Mouse (Mus musculus) kidney, embryonic 14.5 days (tissue): Measurements from ENCODE around the gene Pigm. TPM values are rescaled to one million over a fixed set of nuclear protein-coding genes. Genes with fewer than 3 reads are reported as not detected.

ENCODE experiments used
- ATAC-seq: fragments of 200-750 bp; cut with Nextera tagmentation; 2 replicates; pipeline ENCODE4 v1.8.0; 2017; ENCODE audit warnings: moderate number of reproducible peaks, mild to moderate bottlenecking, moderate TSS enrichment, moderate library complexity; ENCODE audit not compliant: low FRiP score, low TSS enrichment
- H3K27ac ChIP-seq: fragments of 300-500 bp; sonication (generic); 2 replicates; pipeline ENCODE4 v1.5.1; 2014; ENCODE audit warnings: low read depth, mild to moderate bottlenecking, low read length, moderate library complexity, mixed read lengths
- H3K27me3 ChIP-seq: fragments of 300-500 bp; sonication (generic); 2 replicates; pipeline ENCODE4 v1.6.1; 2014; ENCODE audit warnings: mild to moderate bottlenecking, low read length; ENCODE audit not compliant: control insufficient read depth, insufficient read depth
- H3K36me3 ChIP-seq: fragments of 300-500 bp; sonication (generic); 2 replicates; pipeline ENCODE4 v1.6.1; 2014; ENCODE audit warnings: low read length, mixed read lengths; ENCODE audit not compliant: control insufficient read depth, insufficient read depth
- H3K4me1 ChIP-seq: fragments of 300-500 bp; sonication (generic); 2 replicates; pipeline ENCODE4 v1.6.1; 2014; ENCODE audit warnings: low read length, mixed read lengths; ENCODE audit not compliant: control insufficient read depth, insufficient read depth
- H3K4me2 ChIP-seq: fragments of 300-500 bp; sonication (generic); replicated peaks from 2 replicates; pipeline ENCODE4 v1.6.1; 2014; ENCODE audit warnings: low read depth, mild to moderate bottlenecking, low read length
- H3K4me3 ChIP-seq: fragments of 300-500 bp; sonication (generic); 2 replicates; pipeline ENCODE4 v1.5.1; 2014; ENCODE audit warnings: mild to moderate bottlenecking, low read length
- H3K9ac ChIP-seq: fragments of 300-500 bp; sonication (generic); 2 replicates; pipeline ENCODE4 v1.6.1; 2014; ENCODE audit warnings: low read depth, mild to moderate bottlenecking, low read length, moderate library complexity
- H3K9me3 ChIP-seq: fragments of 300-500 bp; sonication (generic); 2 replicates; pipeline ENCODE4 v1.6.1; 2016; ENCODE audit warnings: low read length; ENCODE audit not compliant: control insufficient read depth
- WGBS: fragments of 180-500 bp; shearing (Covaris S2); extraction: QIAGEN DNeasy Blood & Tissue Kit; methylation state at CpG from one replicate; pipeline ENCODE4 v1.1.7; 2014; 5-methylcytosine and 5-hydroxymethylcytosine counted together
- polyA plus RNA-seq: library from polyadenylated mRNA; unstranded; fragments of >200 nt; fragmentation: Nextera tagmentation; extraction: Ambion mirVana; gene quantifications from 2 replicates; pipeline ENCODE4 v1.2.1, GENCODE M21; 2014

Gene Pigm
- polyA plus RNA-seq, 1 experiment from 2014 or later = 12.1 TPM

GRCm38 (mm10) chr1:172368768-172369418, 7.5 kb upstream of the Pigm start:
- ATAC-seq = peak; percentile 58; the same call in 1 of the 2 replicates
- H3K4me1 ChIP-seq = no peaks in the 10 kb centered on the region
- no peak overlapping the region for H3K9ac ChIP-seq
- no peak overlapping the region for H3K27ac ChIP-seq
- WGBS = 34% methylated on average over 23 of the region's 23 CpGs
- no peaks in the 10 kb centered on the region for H3K9me3 ChIP-seq
- 0 out of 2 replicates have a peak overlapping the region, but pooled peaks have one; percentile 10 for H3K4me2 ChIP-seq
- H3K4me3 ChIP-seq = no peak overlapping the region
- H3K27me3 ChIP-seq = peaks cover 5% of the 10 kb centered on the region; the same call in 1 of the 2 replicates
- no peaks in the 10 kb centered on the region for H3K36me3 ChIP-seq

GRCm38 (mm10) chr1:172376758-172377458, 562 bp downstream of the Pigm start:
- ATAC-seq = no peak
- Histone ChIP-seq H3K4me3 (peak overlapping the region; percentile 96), H3K9ac (peak overlapping the region; percentile 87), H3K27ac (peak overlapping the region; percentile 7; the same call in 1 of the 2 replicates), H3K4me2 (peak overlapping the region; percentile 95), H3K27me3 (no peaks in the 10 kb centered on the region), H3K36me3 (peaks cover 15% of the 10 kb centered on the region; the same call in 1 of the 2 replicates), H3K9me3 (no peaks in the 10 kb centered on the region), H3K4me1 (peaks cover 12% of the 10 kb centered on the region)
- 2% methylated on average over 60 of the region's 62 CpGs for WGBS

- no peak overlapping the region for H3K27ac ChIP-seq
- H3K27me3 ChIP-seq = no peaks in the 10 kb centered on the region
- no peaks in the 10 kb centered on the region for H3K9me3 ChIP-seq
- no peak overlapping the region for H3K9ac ChIP-seq
- no peak for ATAC-seq
- WGBS = 79% methylated on average over 10 of the region's 10 CpGs
- no peak overlapping the region for H3K4me3 ChIP-seq
- peaks cover 16% of the 10 kb centered on the region; the same call in 1 of the 2 replicates for H3K36me3 ChIP-seq
- H3K4me1 ChIP-seq = peaks cover 12% of the 10 kb centered on the region
- H3K4me2 ChIP-seq = no peak overlapping the region
These were observed 3.7 kb downstream of the Pigm start for GRCm38 (mm10) chr1:172380066-172380465.

- no peak for ATAC-seq
- Histone ChIP-seq H3K4me1 (peaks cover 12% of the 10 kb centered on the region), H3K36me3 (peaks cover 16% of the 10 kb centered on the region; the same call in 1 of the 2 replicates), H3K27me3 (no peaks in the 10 kb centered on the region), H3K9ac (no peak overlapping the region), H3K9me3 (no peaks in the 10 kb centered on the region), H3K27ac (no peak overlapping the region), H3K4me3 (no peak overlapping the region), H3K4me2 (no peak overlapping the region)
- 97% methylated on average over 1 of the region's 1 CpGs for WGBS
These were observed 5.7 kb downstream of the Pigm start for GRCm38 (mm10) chr1:172382090-172382489.

- no peaks in the 10 kb centered on the region; the same call in 1 of the 2 replicates for H3K36me3 ChIP-seq
- ATAC-seq = no peak
- no peak overlapping the region for H3K4me2 ChIP-seq
- WGBS = 92% methylated on average over 5 of the region's 5 CpGs
- H3K27ac ChIP-seq = no peak overlapping the region
- no peaks in the 10 kb centered on the region for H3K9me3 ChIP-seq
- no peak overlapping the region for H3K4me3 ChIP-seq
- H3K4me1 ChIP-seq = peaks cover 5% of the 10 kb centered on the region; the same call in 1 of the 2 replicates
- no peaks in the 10 kb centered on the region; the same call in 1 of the 2 replicates for H3K27me3 ChIP-seq
- no peak overlapping the region for H3K9ac ChIP-seq
These were observed 10.9 kb downstream of the Pigm start for GRCm38 (mm10) chr1:172387246-172387645.

GRCm38 (mm10) chr1:172390769-172391168, 14.4 kb downstream of the Pigm start:
- Histone ChIP-seq H3K27me3 (no peaks in the 10 kb centered on the region; the same call in 1 of the 2 replicates), H3K9me3 (no peaks in the 10 kb centered on the region), H3K27ac (no peak overlapping the region), H3K4me2 (no peak overlapping the region), H3K36me3 (no peaks in the 10 kb centered on the region), H3K4me3 (no peak overlapping the region), H3K4me1 (peaks cover 7% of the 10 kb centered on the region; the same call in 1 of the 2 replicates), H3K9ac (no peak overlapping the region)
- 76% methylated on average over 1 of the region's 1 CpGs for WGBS
- ATAC-seq = no peak

GRCm38 (mm10) chr1:172391807-172392581, 15.6 kb downstream of the Pigm start:
- Histone ChIP-seq H3K9ac (no peak overlapping the region), H3K27ac (no peak overlapping the region), H3K9me3 (no peaks in the 10 kb centered on the region), H3K36me3 (no peaks in the 10 kb centered on the region), H3K4me3 (0 out of 2 replicates have a peak overlapping the region, but pooled peaks have one; percentile 4), H3K4me2 (peak overlapping the region; percentile 24; the same call in 1 of the 2 replicates), H3K27me3 (no peaks in the 10 kb centered on the region; the same call in 1 of the 2 replicates), H3K4me1 (peaks cover 7% of the 10 kb centered on the region; the same call in 1 of the 2 replicates)
- no peak for ATAC-seq
- WGBS = 16% methylated on average over 20 of the region's 20 CpGs

GRCm38 (mm10) chr1:172392643-172393170, 16.4 kb downstream of the Pigm start:
- Histone ChIP-seq H3K27ac (no peak overlapping the region), H3K36me3 (no peaks in the 10 kb centered on the region), H3K4me3 (no peak overlapping the region), H3K27me3 (no peaks in the 10 kb centered on the region; the same call in 1 of the 2 replicates), H3K4me2 (no peak overlapping the region), H3K9ac (no peak overlapping the region), H3K4me1 (peaks cover 7% of the 10 kb centered on the region; the same call in 1 of the 2 replicates), H3K9me3 (no peaks in the 10 kb centered on the region)
- WGBS = 83% methylated on average over 2 of the region's 2 CpGs
- ATAC-seq = peak; percentile 40; the same call in 1 of the 2 replicates
